Mouse (Mus musculus) ES-E14 (cell line): ENCODE results near the gene Hjurp. TPM values are rescaled to one million over a fixed set of nuclear protein-coding genes. Genes with fewer than 3 reads are reported as not detected.
A peak's percentile ranks its signal among the peaks of the same experiment; 100 is the strongest.

Experiments
- DNase-seq: peaks from one replicate; pipeline ENCODE4 v3.0.0-alpha.2; 2013; ENCODE audit warnings: low read depth, low spot score
- H3K27ac ChIP-seq: 2 replicates; pipeline ENCODE4 v1.5.1; 2012; ENCODE audit warnings: low read depth, mild to moderate bottlenecking, low read length, moderate library complexity, mixed read lengths; ENCODE audit not compliant: poor library complexity, insufficient read depth, severe bottlenecking
- H3K36me3 ChIP-seq: 2 replicates; pipeline ENCODE4 v1.6.1; 2012; ENCODE audit warnings: mild to moderate bottlenecking, low read length, moderate library complexity, mixed read lengths; ENCODE audit not compliant: control insufficient read depth, poor library complexity, insufficient read depth, severe bottlenecking
- H3K4me1 ChIP-seq, 2 experiments: fragments of 150-350 bp in 1 of 2; sonication (generic) in 1 of 2; 2 replicates each; pipeline ENCODE4 v1.6.1; 2012; ENCODE audit warnings: low read length in 2 of 2, mild to moderate bottlenecking in 1 of 2, mixed read lengths in 1 of 2; ENCODE audit not compliant: control insufficient read depth in 2 of 2, insufficient read depth in 2 of 2, poor library complexity in 1 of 2
- H3K4me3 ChIP-seq, 2 experiments: fragments of 150-350 bp in 1 of 2; sonication (generic) in 1 of 2; 2 replicates each; pipeline ENCODE4 v1.5.1; 2012; ENCODE audit warnings: low read length in 2 of 2, low read depth in 1 of 2, mild to moderate bottlenecking in 1 of 2, mixed read lengths in 1 of 2; ENCODE audit not compliant: insufficient read depth in 1 of 2, poor library complexity in 1 of 2, severe bottlenecking in 1 of 2
- H3K9ac ChIP-seq: 2 replicates; pipeline ENCODE4 v1.6.1; 2012; ENCODE audit warnings: low read depth, mild to moderate bottlenecking, low read length, mixed read lengths; ENCODE audit not compliant: poor library complexity, insufficient read depth, severe bottlenecking
- H3K9me3 ChIP-seq: fragments of 150-350 bp; sonication (generic); 2 replicates; pipeline ENCODE4 v1.6.1; 2012; ENCODE audit warnings: low read depth, mild to moderate bottlenecking, low read length; ENCODE audit not compliant: control insufficient read depth, insufficient read depth
- CHD2 ChIP-seq: IDR thresholded peaks from 2 replicates; pipeline ENCODE4 v1.6.1; 2014; ENCODE audit warnings: mild to moderate bottlenecking, low read depth, low read length, inconsistent platforms
- HCFC1 ChIP-seq: IDR thresholded peaks from 2 replicates; pipeline ENCODE4 v1.6.1; 2012; ENCODE audit warnings: low read length, inconsistent platforms, borderline replicate concordance; ENCODE audit not compliant: insufficient read depth
- MAFK ChIP-seq: IDR thresholded peaks from 2 replicates; pipeline ENCODE4 v1.6.1; 2014; ENCODE audit warnings: mild to moderate bottlenecking, low read depth, low read length, inconsistent platforms; ENCODE audit not compliant: insufficient read depth
- ZC3H11A ChIP-seq: IDR thresholded peaks from 2 replicates; pipeline ENCODE4 v1.6.1; 2012; ENCODE audit warnings: low read depth, mild to moderate bottlenecking, inconsistent platforms, low read length, borderline replicate concordance
- ZNF384 ChIP-seq: IDR thresholded peaks from 2 replicates; pipeline ENCODE4 v1.6.1; 2012; ENCODE audit warnings: low read depth, low read length, inconsistent platforms
- in situ Hi-C, 2 experiments: fragments of 600-800 bp; cut with MboI; formaldehyde crosslinking; loops; one replicate each; pipeline ENCODE4 v1.15.1; 2025; ENCODE audit warnings: low sequenced_read_pairs in 2 of 2, inconsistent platforms in 1 of 2; ENCODE audit not compliant: unreplicated experiment in 2 of 2
- total RNA-seq: library from RNA; depleted of rRNA; stranded (reverse); fragments of 300-350 nt; gene quantifications from 2 replicates; pipeline ENCODE4 v1.2.3, GENCODE M21; 2012

The Hjurp gene
- total RNA-seq, 1 experiment = 168 TPM

GRCm38 (mm10) chr1:88294650-88295049 is 17.2 kb upstream of the Hjurp start:
- no peaks in the 10 kb centered on the region for H3K9me3 ChIP-seq
- no peak for TF ChIP-seq MAFK
- no peak for TF ChIP-seq HCFC1
- TF ChIP-seq ZC3H11A = no peak
- TF ChIP-seq ZNF384 = no peak
- no peak for TF ChIP-seq CHD2
- H3K36me3 ChIP-seq = no peaks in the 10 kb centered on the region
- DNase-seq = no peak
- H3K4me1 ChIP-seq = no peaks in the 10 kb centered on the region; a peak in 1 of 4 replicates
- no peak overlapping the region for H3K4me3 ChIP-seq
- no peak overlapping the region for H3K9ac ChIP-seq
- no peak overlapping the region for H3K27ac ChIP-seq
- in situ Hi-C loops = no loop called here

- no peaks in the 10 kb centered on the region; a peak in 1 of 4 replicates for H3K4me1 ChIP-seq
- DNase-seq = no peak
- H3K9ac ChIP-seq = no peak overlapping the region
- H3K36me3 ChIP-seq = no peaks in the 10 kb centered on the region
- H3K9me3 ChIP-seq = no peaks in the 10 kb centered on the region
- no peak overlapping the region for H3K27ac ChIP-seq
- in situ Hi-C loops = no loop called here
- no peak overlapping the region for H3K4me3 ChIP-seq
- TF ChIP-seq ZNF384 = no peak
- TF ChIP-seq MAFK = no peak
- no peak for TF ChIP-seq ZC3H11A
- no peak for TF ChIP-seq CHD2
- no peak for TF ChIP-seq HCFC1
Measured at GRCm38 (mm10) chr1:88292057-88292456, 14.6 kb upstream of the Hjurp start.

GRCm38 (mm10) chr1:88291409-88292005 is 14.1 kb upstream of the Hjurp start:
- H3K36me3 ChIP-seq = no peaks in the 10 kb centered on the region
- no peak for TF ChIP-seq CHD2
- TF ChIP-seq HCFC1 = no peak
- TF ChIP-seq ZNF384 = no peak
- TF ChIP-seq ZC3H11A = no peak
- no peak for TF ChIP-seq MAFK
- H3K9me3 ChIP-seq = no peaks in the 10 kb centered on the region
- no peak overlapping the region for H3K9ac ChIP-seq
- no peak overlapping the region for H3K27ac ChIP-seq
- in situ Hi-C loops = no loop called here
- no peak overlapping the region for H3K4me3 ChIP-seq
- H3K4me1 ChIP-seq = no peaks in the 10 kb centered on the region; a peak in 1 of 4 replicates
- DNase-seq = no peak

- Histone ChIP-seq H3K27ac (no peak overlapping the region), H3K36me3 (no peaks in the 10 kb centered on the region), H3K9ac (no peak overlapping the region), H3K4me1 (no peaks in the 10 kb centered on the region), H3K9me3 (no peaks in the 10 kb centered on the region), H3K4me3 (no peak overlapping the region)
- TF ChIP-seq ZC3H11A = no peak
- no peak for TF ChIP-seq MAFK
- no peak for TF ChIP-seq ZNF384
- TF ChIP-seq HCFC1 = no peak
- TF ChIP-seq CHD2 = no peak
- in situ Hi-C loops = no loop called here
- DNase-seq = no peak
Measured at GRCm38 (mm10) chr1:88290511-88290910, 13.1 kb upstream of the Hjurp start.

- DNase-seq = peak; percentile 63
- 0 out of 2 replicates have a peak, but pooled peaks have one; percentile 32 for TF ChIP-seq ZC3H11A
- TF ChIP-seq CHD2 = no peak
- TF ChIP-seq ZNF384 = no peak
- in situ Hi-C loops = no loop called here
- Histone ChIP-seq H3K4me3 (no peak overlapping the region), H3K36me3 (no peaks in the 10 kb centered on the region), H3K9ac (no peak overlapping the region), H3K9me3 (no peaks in the 10 kb centered on the region), H3K27ac (no peak overlapping the region), H3K4me1 (no peaks in the 10 kb centered on the region)
Measured at GRCm38 (mm10) chr1:88289917-88290316, 12.5 kb upstream of the Hjurp start.
